Comparison of ENCODE assay signal across 9 mouse cellular contexts in the genomic region with DNA sequence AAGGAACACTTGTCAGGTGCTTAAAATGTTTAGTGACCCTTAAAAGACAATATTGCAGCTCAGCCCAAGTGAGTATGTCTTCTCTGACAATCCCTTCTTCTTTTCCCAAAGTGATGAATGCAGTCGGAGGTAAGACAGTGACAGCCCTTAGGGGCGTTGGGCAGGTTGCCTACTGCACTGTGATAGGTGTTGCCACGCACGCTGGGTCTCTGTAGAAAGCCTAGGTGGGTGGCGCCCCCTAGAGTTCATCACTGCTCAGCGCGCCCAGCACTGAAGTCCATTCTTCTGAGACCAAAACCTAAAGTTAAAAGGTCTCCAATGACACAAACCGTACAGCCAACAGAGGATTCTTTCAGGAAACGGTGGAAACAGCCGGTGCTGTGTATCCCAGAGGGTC. TPM values are rescaled to one million over a fixed set of nuclear protein-coding genes. Genes with fewer than 3 reads are reported as not detected.
DNase-seq lines count a peak whose midpoint lies in the region; ATAC-seq and TF ChIP-seq lines count a peak whose summit lies in the region.
"Had no signal": no experiment of that assay in that cellular context is flagged by ENCODE, and none has a peak within 500 bp of the region (broad histone marks: within the 10 kb centered on the region; RNA-seq: fewer than 3 reads in every experiment).

No protein-coding gene starts in this region.

- no peaks in the 10 kb centered on the region; the same call in 1 of the 2 replicates for H3K27me3 ChIP-seq in liver, adult 2 months (ENCODE audit: control insufficient read depth, insufficient read depth, low read length)
- H3K27me3 ChIP-seq in liver, embryonic 12.5 days (replicated peaks), result no peaks in the 10 kb centered on the region
- 0 out of 2 replicates have a peak, but pooled peaks cover 3% of the 10 kb centered on the region for H3K27me3 ChIP-seq in forebrain, embryonic 12.5 days
- H3K27me3 ChIP-seq in hindbrain, embryonic 12.5 days, result no peaks in the 10 kb centered on the region
- no peaks in the 10 kb centered on the region for H3K27me3 ChIP-seq in limb, embryonic 13.5 days

- DNase-seq in liver, adult 2 months (ENCODE audit: extremely low read depth, low read depth, low spot score), result no peak
- DNase-seq in right cerebral cortex, postnatal 10 days (ENCODE audit: low spot score in 2 of 2), result peak; percentile 75 to 80
- DNase-seq in yolk sac, embryonic 10.5 days (ENCODE audit: low spot score), result no peak

- WGBS in liver, adult 2 months, result 17% methylated on average over 10 of the region's 10 CpGs
- 17% methylated on average over 10 of the region's 10 CpGs for WGBS in liver, embryonic 12.5 days (ENCODE audit: insufficient replicate concordance)
- WGBS in forebrain, embryonic 12.5 days, result 18% methylated on average over 10 of the region's 10 CpGs
- WGBS in hindbrain, embryonic 12.5 days, result 18% methylated on average over 10 of the region's 10 CpGs
- 12% methylated on average over 10 of the region's 10 CpGs for WGBS in limb, embryonic 13.5 days

- peaks cover 5% of the 10 kb centered on the region; the same call in 1 of the 2 replicates for H3K9me3 ChIP-seq in liver, embryonic 12.5 days (replicated peaks)
- no peaks in the 10 kb centered on the region for H3K9me3 ChIP-seq in forebrain, embryonic 12.5 days
- no peaks in the 10 kb centered on the region for H3K9me3 ChIP-seq in hindbrain, embryonic 12.5 days (replicated peaks)
- H3K9me3 ChIP-seq in limb, embryonic 13.5 days, result 0 out of 2 replicates have a peak, but pooled peaks cover 6% of the 10 kb centered on the region

- no peaks in the 10 kb centered on the region for H3K4me1 ChIP-seq in liver, adult 2 months (ENCODE audit: control insufficient read depth, insufficient read depth, low read length)
- no peaks in the 10 kb centered on the region for H3K4me1 ChIP-seq in liver, embryonic 12.5 days
- H3K4me1 ChIP-seq in brown adipose tissue, adult 24 weeks (ENCODE audit: control insufficient read depth, insufficient read depth, insufficient read length, low read length), result no peaks in the 10 kb centered on the region
- peaks cover 15% of the 10 kb centered on the region; the same call in 1 of the 2 replicates for H3K4me1 ChIP-seq in forebrain, embryonic 12.5 days
- H3K4me1 ChIP-seq in hindbrain, embryonic 12.5 days, result peaks cover 13% of the 10 kb centered on the region
- H3K4me1 ChIP-seq in limb, embryonic 13.5 days, result peaks cover 8% of the 10 kb centered on the region; the same call in 1 of the 2 replicates
- H3K4me1 ChIP-seq: megakaryocyte, embryonic 14.5 days had no signal

- ATAC-seq in liver, embryonic 12.5 days, result no peak
- no peak; the same call in 1 of the 2 replicates for ATAC-seq in forebrain, embryonic 12.5 days (ENCODE audit: low FRiP score)
- ATAC-seq in hindbrain, embryonic 12.5 days (ENCODE audit: low FRiP score), result 0 out of 2 replicates have a peak, but pooled peaks have one; percentile 58
- peak; percentile 61 for ATAC-seq in limb, embryonic 13.5 days (ENCODE audit: low FRiP score, low read depth)

- no peaks in the 10 kb centered on the region for H3K36me3 ChIP-seq in liver, adult 2 months (ENCODE audit: control insufficient read depth, insufficient read depth, low read length)
- no peaks in the 10 kb centered on the region for H3K36me3 ChIP-seq in liver, embryonic 12.5 days
- no peaks in the 10 kb centered on the region for H3K36me3 ChIP-seq in forebrain, embryonic 12.5 days (replicated peaks)
- H3K36me3 ChIP-seq in hindbrain, embryonic 12.5 days, result no peaks in the 10 kb centered on the region
- H3K36me3 ChIP-seq in limb, embryonic 13.5 days, result no peaks in the 10 kb centered on the region

- H3K4me3 ChIP-seq in liver, adult 2 months (ENCODE audit: insufficient read depth, low read depth, low read length), result no peak overlapping the region
- H3K4me3 ChIP-seq in liver, embryonic 12.5 days, result no peak overlapping the region
- H3K4me3 ChIP-seq in brown adipose tissue, adult 24 weeks (ENCODE audit: insufficient read depth, low read depth, low read length), result peak overlapping the region; percentile 18; the same call in 1 of the 2 replicates
- no peak overlapping the region for H3K4me3 ChIP-seq in forebrain, embryonic 12.5 days (replicated peaks)
- peak overlapping the region; percentile 8; the same call in 1 of the 2 replicates for H3K4me3 ChIP-seq in hindbrain, embryonic 12.5 days
- H3K4me3 ChIP-seq in limb, embryonic 13.5 days, result no peak overlapping the region
- H3K4me3 ChIP-seq: megakaryocyte, embryonic 14.5 days had no signal

- no peaks in the 10 kb centered on the region for H3K79me2 ChIP-seq in liver, adult 2 months (ENCODE audit: control insufficient read depth, insufficient read depth, low read length)

- TF ChIP-seq POLR2A in liver, adult 2 months (IDR thresholded peaks at IDR 0.05; ENCODE audit: extremely low read depth, insufficient read depth, low read length), result no peak

- no peak overlapping the region for H3K9ac ChIP-seq in liver, adult 2 months (ENCODE audit: low read depth, low read length)
- H3K9ac ChIP-seq in liver, embryonic 12.5 days, result no peak overlapping the region
- H3K9ac ChIP-seq in forebrain, embryonic 12.5 days, result no peak overlapping the region
- H3K9ac ChIP-seq in hindbrain, embryonic 12.5 days, result no peak overlapping the region
- H3K9ac ChIP-seq in limb, embryonic 13.5 days, result no peak overlapping the region

- no peak overlapping the region for H3K27ac ChIP-seq in liver, adult 2 months (replicated peaks; ENCODE audit: insufficient read depth, low read depth, low read length)
- H3K27ac ChIP-seq in liver, embryonic 12.5 days, result no peak overlapping the region
- H3K27ac ChIP-seq in brown adipose tissue, adult 24 weeks (replicated peaks; ENCODE audit: low read depth, low read length), result no peak overlapping the region
- H3K27ac ChIP-seq in forebrain, embryonic 12.5 days, result 0 out of 2 replicates have a peak overlapping the region, but pooled peaks have one; percentile 2
- peak overlapping the region; percentile 40; the same call in 1 of the 2 replicates for H3K27ac ChIP-seq in hindbrain, embryonic 12.5 days
- no peak overlapping the region for H3K27ac ChIP-seq in limb, embryonic 13.5 days

- TF ChIP-seq CTCF in liver, adult 2 months (IDR thresholded peaks at IDR 0.05; ENCODE audit: low read depth, low read length), result peak; percentile 62

- no peak overlapping the region for H3K4me2 ChIP-seq in liver, embryonic 12.5 days
- H3K4me2 ChIP-seq in forebrain, embryonic 12.5 days, result peak overlapping the region; percentile 34
- peak overlapping the region; percentile 33 for H3K4me2 ChIP-seq in hindbrain, embryonic 12.5 days (replicated peaks)
- peak overlapping the region; percentile 46 for H3K4me2 ChIP-seq in limb, embryonic 13.5 days (replicated peaks)

RNA-seq across cellular contexts. Expression of gene Suds3, which starts 46.4 kb away (rescaled TPM):
- total RNA-seq in liver, adult 2 months (2014; rRNA removed), result 59.9 and 61.4 TPM in 2 replicates
- 77.1 and 82.8 TPM in 2 replicates for polyA plus RNA-seq in liver, adult 2 months (2012; rRNA removed)
- polyA plus RNA-seq in liver, embryonic 12.5 days (2016; fragmentation: Nextera tagmentation; extraction: Ambion mirVana), result 61.2 and 66.4 TPM in 2 replicates
- 87.1 and 89.6 TPM in 2 replicates for polyA plus RNA-seq in brown adipose tissue, adult 24 weeks (2012; ENCODE audit: insufficient read depth, insufficient read length, missing spikeins)
- polyA plus RNA-seq in forebrain, embryonic 12.5 days (2016; fragmentation: Nextera tagmentation; extraction: Ambion mirVana), result 113 and 116 TPM in 2 replicates
- polyA plus RNA-seq in hindbrain, embryonic 12.5 days (2016; fragmentation: Nextera tagmentation; extraction: Ambion mirVana), result 118 and 120 TPM in 2 replicates
- 76.9 and 78.2 TPM in 2 replicates for polyA plus RNA-seq in limb, embryonic 13.5 days (2015; fragmentation: Nextera tagmentation; extraction: Ambion mirVana)

RNA-seq across cellular contexts. Expression of gene Taok3, which starts 50.4 kb away (rescaled TPM):
- 23.0 and 27.9 TPM in 2 replicates for total RNA-seq in liver, adult 2 months (2014; rRNA removed)
- 14.7 and 16.2 TPM in 2 replicates for polyA plus RNA-seq in liver, adult 2 months (2012; rRNA removed)
- polyA plus RNA-seq in liver, embryonic 12.5 days (2016; fragmentation: Nextera tagmentation; extraction: Ambion mirVana), result 67.9 and 68.6 TPM in 2 replicates
- polyA plus RNA-seq in brown adipose tissue, adult 24 weeks (2012; ENCODE audit: insufficient read depth, insufficient read length, missing spikeins), result 5.6 and 6.3 TPM in 2 replicates
- polyA plus RNA-seq in forebrain, embryonic 12.5 days (2016; fragmentation: Nextera tagmentation; extraction: Ambion mirVana), result 24.3 and 24.8 TPM in 2 replicates
- polyA plus RNA-seq in hindbrain, embryonic 12.5 days (2016; fragmentation: Nextera tagmentation; extraction: Ambion mirVana), result 30.6 and 31.8 TPM in 2 replicates
- polyA plus RNA-seq in limb, embryonic 13.5 days (2015; fragmentation: Nextera tagmentation; extraction: Ambion mirVana), result 9.3 and 11.9 TPM in 2 replicates

Comparison
In these comparisons a context has a peak if more than half of its experiments do, and no peak if none do; other contexts are left out.
1. DNase-seq: peak in right cerebral cortex, postnatal 10 days (2 of 2); none in liver, adult 2 months (single experiment) and yolk sac, embryonic 10.5 days (single experiment).
2. H3K27ac ChIP-seq: peak in forebrain, embryonic 12.5 days (single experiment) and hindbrain, embryonic 12.5 days (single experiment); none in liver, adult 2 months (single experiment), liver, embryonic 12.5 days (single experiment), brown adipose tissue, adult 24 weeks (single experiment) and limb, embryonic 13.5 days (single experiment).
3. H3K4me3 ChIP-seq: peak in brown adipose tissue, adult 24 weeks (single experiment) and hindbrain, embryonic 12.5 days (single experiment); none in liver, adult 2 months (single experiment), liver, embryonic 12.5 days (single experiment), forebrain, embryonic 12.5 days (single experiment) and limb, embryonic 13.5 days (single experiment).
4. ATAC-seq: peak in hindbrain, embryonic 12.5 days (single experiment) and limb, embryonic 13.5 days (single experiment); none in liver, embryonic 12.5 days (single experiment) and forebrain, embryonic 12.5 days (single experiment).